Mouse (Mus musculus): ENCODE results near the gene Gm17606. TPM values are rescaled to one million over a fixed set of nuclear protein-coding genes. Genes with fewer than 3 reads are reported as not detected.
A peak's percentile ranks its signal among the peaks of the same experiment; 100 is the strongest.

Gm17606 gene
- polyA plus RNA-seq, 1 experiment from 2014 or later = not detected

- Histone ChIP-seq H3K9ac (no peak overlapping the region), H3K36me3 (ENCODE audit: insufficient read depth) (peaks cover 64% of the 10 kb centered on the region), H3K4me1 (ENCODE audit: insufficient read depth) (peaks cover 5% of the 10 kb centered on the region), H3K9me3 (ENCODE audit: low read depth, low read length) (no peaks in the 10 kb centered on the region), H3K4me2 (no peak overlapping the region), H3K4me3 (ENCODE audit: low read depth, low read length) (no peak overlapping the region), H3K27ac (ENCODE audit: low read depth) (no peak overlapping the region), H3K27me3 (ENCODE audit: insufficient read depth, low read length) (no peaks in the 10 kb centered on the region)
- DNase-seq = peak; percentile 59
- 57% methylated on average over 8 of the region's 8 CpGs for WGBS
- peak; percentile 91 for TF ChIP-seq CTCF (IDR thresholded peaks at IDR 0.05; ENCODE audit: low read depth)
- no peak for ATAC-seq (ENCODE audit: insufficient read depth)
Observed at GRCm38 (mm10) chr14:54636954-54637353, 3.8 kb upstream of the Gm17606 start.

GRCm38 (mm10) chr14:54638210-54638609 is 2.5 kb upstream of the Gm17606 start:
- TF ChIP-seq CTCF (IDR thresholded peaks at IDR 0.05; ENCODE audit: low read depth) = no peak; the same call in 1 of the 2 replicates
- Histone ChIP-seq H3K9ac (no peak overlapping the region; the same call in 1 of the 2 replicates), H3K4me1 (ENCODE audit: insufficient read depth) (peaks cover 5% of the 10 kb centered on the region), H3K9me3 (ENCODE audit: low read depth, low read length) (no peaks in the 10 kb centered on the region), H3K36me3 (ENCODE audit: insufficient read depth) (peaks cover 64% of the 10 kb centered on the region), H3K4me3 (ENCODE audit: low read depth, low read length) (no peak overlapping the region), H3K27me3 (ENCODE audit: insufficient read depth, low read length) (no peaks in the 10 kb centered on the region), H3K27ac (ENCODE audit: low read depth) (no peak overlapping the region), H3K4me2 (no peak overlapping the region)
- DNase-seq (no peak), ATAC-seq (ENCODE audit: insufficient read depth) (no peak)
- 53% methylated on average over 5 of the region's 5 CpGs for whole genome bisulfite sequencing

GRCm38 (mm10) chr14:54640121-54640520 is 631 bp upstream of the Gm17606 start:
- peak overlapping the region; percentile 100 for H3K4me2 ChIP-seq
- ATAC-seq (ENCODE audit: insufficient read depth) (no peak), DNase-seq (no peak)
- H3K9me3 ChIP-seq (ENCODE audit: low read depth, low read length) = no peaks in the 10 kb centered on the region
- H3K4me3 ChIP-seq (ENCODE audit: low read depth, low read length) = peak overlapping the region; percentile 73; the same call in 1 of the 2 replicates
- peak overlapping the region; percentile 44 for H3K9ac ChIP-seq
- H3K27ac ChIP-seq (ENCODE audit: low read depth) = no peak overlapping the region
- WGBS = 21% methylated on average over 4 of the region's 4 CpGs
- peaks cover 67% of the 10 kb centered on the region for H3K36me3 ChIP-seq (ENCODE audit: insufficient read depth)
- peaks cover 5% of the 10 kb centered on the region for H3K4me1 ChIP-seq (ENCODE audit: insufficient read depth)
- TF ChIP-seq CTCF (IDR thresholded peaks at IDR 0.05; ENCODE audit: low read depth) = no peak
- no peaks in the 10 kb centered on the region for H3K27me3 ChIP-seq (ENCODE audit: insufficient read depth, low read length)

- Histone ChIP-seq H3K9me3 (ENCODE audit: low read depth, low read length) (no peaks in the 10 kb centered on the region), H3K4me3 (ENCODE audit: low read depth, low read length) (peak within 1 kb of the TSS; percentile 73), H3K27ac (ENCODE audit: low read depth) (peak within 1 kb of the TSS; percentile 80; the same call in 1 of the 2 replicates), H3K36me3 (ENCODE audit: insufficient read depth) (peaks cover 74% of the 10 kb centered on the region), H3K9ac (peak within 1 kb of the TSS; percentile 83), H3K27me3 (ENCODE audit: insufficient read depth, low read length) (no peaks in the 10 kb centered on the region), H3K4me1 (ENCODE audit: insufficient read depth) (peaks cover 5% of the 10 kb centered on the region), H3K4me2 (peak within 1 kb of the TSS; percentile 100)
- peak; percentile 94 for ATAC-seq (ENCODE audit: insufficient read depth)
- DNase-seq = peak; percentile 97
- WGBS = under 1% methylated on average over 52 of the region's 52 CpGs
- TF ChIP-seq CTCF (IDR thresholded peaks at IDR 0.05; ENCODE audit: low read depth) = peak; percentile 90
Observed at GRCm38 (mm10) chr14:54641305-54641969, 685 bp downstream of the Gm17606 start, which contains the start of gene Cdh24. TSS of gene Cdh24 (minus strand) at chr14:54641364.

- Histone ChIP-seq H3K4me2 (peak overlapping the region; percentile 100; the same call in 1 of the 2 replicates), H3K27ac (ENCODE audit: low read depth) (no peak overlapping the region), H3K27me3 (ENCODE audit: insufficient read depth, low read length) (no peaks in the 10 kb centered on the region), H3K36me3 (ENCODE audit: insufficient read depth) (peaks cover 74% of the 10 kb centered on the region), H3K4me3 (ENCODE audit: low read depth, low read length) (no peak overlapping the region; the same call in 1 of the 2 replicates), H3K9me3 (ENCODE audit: low read depth, low read length) (no peaks in the 10 kb centered on the region), H3K4me1 (ENCODE audit: insufficient read depth) (peaks cover 5% of the 10 kb centered on the region), H3K9ac (no peak overlapping the region)
- TF ChIP-seq CTCF (IDR thresholded peaks at IDR 0.05; ENCODE audit: low read depth) = no peak
- DNase-seq = peak; percentile 19
- ATAC-seq (ENCODE audit: insufficient read depth) = no peak
- 76% methylated on average over 25 of the region's 25 CpGs for WGBS
Observed at GRCm38 (mm10) chr14:54642224-54642944, 1.6 kb downstream of the Gm17606 start.

- no peak overlapping the region for H3K4me3 ChIP-seq (ENCODE audit: low read depth, low read length)
- H3K4me1 ChIP-seq (ENCODE audit: insufficient read depth) = peaks cover 5% of the 10 kb centered on the region
- no peak overlapping the region for H3K27ac ChIP-seq (ENCODE audit: low read depth)
- DNase-seq (no peak), ATAC-seq (ENCODE audit: insufficient read depth) (no peak)
- TF ChIP-seq CTCF (IDR thresholded peaks at IDR 0.05; ENCODE audit: low read depth) = no peak
- peaks cover 74% of the 10 kb centered on the region for H3K36me3 ChIP-seq (ENCODE audit: insufficient read depth)
- no peak overlapping the region for H3K4me2 ChIP-seq
- no peak overlapping the region for H3K9ac ChIP-seq
- 86% methylated on average over 2 of the region's 2 CpGs for WGBS
- no peaks in the 10 kb centered on the region for H3K9me3 ChIP-seq (ENCODE audit: low read depth, low read length)
- H3K27me3 ChIP-seq (ENCODE audit: insufficient read depth, low read length) = no peaks in the 10 kb centered on the region
Observed at GRCm38 (mm10) chr14:54643011-54643410, 2.3 kb downstream of the Gm17606 start.

- WGBS = 71% methylated on average over 9 of the region's 9 CpGs
- H3K27ac ChIP-seq (ENCODE audit: low read depth) = no peak overlapping the region
- H3K4me2 ChIP-seq = no peak overlapping the region
- H3K27me3 ChIP-seq (ENCODE audit: insufficient read depth, low read length) = no peaks in the 10 kb centered on the region
- ATAC-seq (ENCODE audit: insufficient read depth) = no peak
- H3K4me3 ChIP-seq (ENCODE audit: low read depth, low read length) = no peak overlapping the region
- H3K9me3 ChIP-seq (ENCODE audit: low read depth, low read length) = no peaks in the 10 kb centered on the region
- TF ChIP-seq CTCF (IDR thresholded peaks at IDR 0.05; ENCODE audit: low read depth) = no peak
- peaks cover 5% of the 10 kb centered on the region for H3K4me1 ChIP-seq (ENCODE audit: insufficient read depth)
- H3K9ac ChIP-seq = no peak overlapping the region
- peaks cover 75% of the 10 kb centered on the region for H3K36me3 ChIP-seq (ENCODE audit: insufficient read depth)
- DNase-seq = no peak
Observed at GRCm38 (mm10) chr14:54644294-54644693, 3.5 kb downstream of the Gm17606 start.

Measured in lung, embryonic 14.5 days (tissue).